Mouse (Mus musculus) common myeloid progenitor, adult 5-6 weeks (primary cell): Measurements from ENCODE around the gene Rnh1. TPM values are rescaled to one million over a fixed set of nuclear protein-coding genes. Genes with fewer than 3 reads are reported as not detected.

Experiments used
- ATAC-seq: replicated peaks from 2 replicates; pipeline ENCODE4 v1.8.0; 2016; ENCODE audit warnings: low read depth, mild to moderate bottlenecking, moderate TSS enrichment, inconsistent platforms; ENCODE audit not compliant: poor library complexity, severe bottlenecking
- total RNA-seq: library from RNA; stranded (forward); fragments of 200-1000, 187-1606 nt; gene quantifications from 2 replicates; pipeline ENCODE4 v1.2.3, GENCODE M21; 2017

Rnh1 gene
- total RNA-seq, 1 experiment from 2014 or later, result 42.0 TPM

- ATAC-seq, result no peak
Measured at GRCm38 (mm10) chr7:141169300-141169699, 3.4 kb downstream of the Rnh1 start.

- ATAC-seq, result peak; percentile 62
Measured at GRCm38 (mm10) chr7:141168518-141168953, 4.1 kb downstream of the Rnh1 start.

- ATAC-seq, result 0 out of 2 replicates have a peak, but pooled peaks have one; percentile 3
Measured at GRCm38 (mm10) chr7:141167901-141168517, 4.6 kb downstream of the Rnh1 start.

GRCm38 (mm10) chr7:141164850-141165249, 7.8 kb downstream of the Rnh1 start:
- ATAC-seq, result no peak

GRCm38 (mm10) chr7:141164397-141164796, 8.3 kb downstream of the Rnh1 start:
- ATAC-seq, result no peak

GRCm38 (mm10) chr7:141155362-141155761, 17.3 kb downstream of the Rnh1 start:
- ATAC-seq, result no peak

- no peak for ATAC-seq
Measured at GRCm38 (mm10) chr7:141148639-141149038, 24.0 kb downstream of the Rnh1 start.

- no peak for ATAC-seq
Measured at GRCm38 (mm10) chr7:141147044-141147443, 25.6 kb downstream of the Rnh1 start.

- ATAC-seq, result peak; percentile 43; the same call in 1 of the 2 replicates
Measured at GRCm38 (mm10) chr7:141146043-141146595, 26.5 kb downstream of the Rnh1 start.

GRCm38 (mm10) chr7:141145403-141145802, 27.3 kb downstream of the Rnh1 start:
- ATAC-seq, result no peak

- ATAC-seq, result peak; percentile 62
Measured at GRCm38 (mm10) chr7:141144650-141145049, 28.0 kb downstream of the Rnh1 start.

- ATAC-seq, result no peak
Measured at GRCm38 (mm10) chr7:141143861-141144260, 28.8 kb downstream of the Rnh1 start.

GRCm38 (mm10) chr7:141143112-141143511, 29.5 kb downstream of the Rnh1 start:
- peak; percentile 80 for ATAC-seq

- ATAC-seq, result no peak
Measured at GRCm38 (mm10) chr7:141141326-141141725, 31.3 kb downstream of the Rnh1 start.

- ATAC-seq, result peak; percentile 39; the same call in 1 of the 2 replicates
Measured at GRCm38 (mm10) chr7:141131904-141132755, 40.5 kb downstream of the Rnh1 start.

- peak; percentile 94 for ATAC-seq
Measured at GRCm38 (mm10) chr7:141131024-141131820, 41.4 kb downstream of the Rnh1 start.

- ATAC-seq, result no peak
Measured at GRCm38 (mm10) chr7:141123517-141123856, 49.2 kb downstream of the Rnh1 start.

GRCm38 (mm10) chr7:141122689-141123516, 49.8 kb downstream of the Rnh1 start:
- peak; percentile 96 for ATAC-seq

- 0 out of 2 replicates have a peak, but pooled peaks have one; percentile 5 for ATAC-seq
Measured at GRCm38 (mm10) chr7:141122245-141122644, 50.4 kb downstream of the Rnh1 start, which contains the start of gene Ptdss2. Gene Ptdss2, plus strand, starts transcription at chr7:141122382.
